Mouse (Mus musculus) embryonic facial prominence, embryonic 15.5 days (tissue): Measurements from ENCODE around the gene Zc3h15. TPM values are rescaled to one million over a fixed set of nuclear protein-coding genes. Genes with fewer than 3 reads are reported as not detected.

Source experiments
- ATAC-seq: fragments of 200-750 bp; cut with Nextera tagmentation; 2 replicates; pipeline ENCODE4 v1.8.0; 2017; ENCODE audit warnings: low read depth, moderate TSS enrichment; ENCODE audit not compliant: insufficient number of reproducible peaks, low FRiP score, low TSS enrichment
- H3K27ac ChIP-seq: fragments of 300-500 bp; sonication (generic); replicated peaks from 2 replicates; pipeline ENCODE4 v1.5.1; 2015; ENCODE audit warnings: mild to moderate bottlenecking, inconsistent platforms
- H3K27me3 ChIP-seq: fragments of 300-500 bp; sonication (generic); 2 replicates; pipeline ENCODE4 v1.6.1; 2015; ENCODE audit warnings: inconsistent platforms
- H3K36me3 ChIP-seq: fragments of 300-500 bp; sonication (generic); 2 replicates; pipeline ENCODE4 v1.6.1; 2015; ENCODE audit warnings: mild to moderate bottlenecking, inconsistent platforms
- H3K4me1 ChIP-seq: fragments of 300-500 bp; sonication (generic); 2 replicates; pipeline ENCODE4 v1.6.1; 2015; ENCODE audit warnings: inconsistent platforms
- H3K4me2 ChIP-seq: fragments of 300-500 bp; sonication (generic); replicated peaks from 2 replicates; pipeline ENCODE4 v1.6.1; 2015; ENCODE audit warnings: mild to moderate bottlenecking, inconsistent platforms
- H3K4me3 ChIP-seq: fragments of 300-500 bp; sonication (generic); replicated peaks from 2 replicates; pipeline ENCODE4 v1.5.1; 2015; ENCODE audit warnings: mild to moderate bottlenecking, inconsistent platforms
- H3K9ac ChIP-seq: fragments of 300-500 bp; sonication (generic); 2 replicates; pipeline ENCODE4 v1.6.1; 2015; ENCODE audit warnings: inconsistent platforms
- H3K9me3 ChIP-seq: fragments of 300-500 bp; sonication (generic); replicated peaks from 2 replicates; pipeline ENCODE4 v1.6.1; 2016; ENCODE audit warnings: inconsistent platforms
- WGBS: fragments of 180-500 bp; shearing (Covaris S2); methylation state at CpG from one replicate; pipeline ENCODE4 v1.1.7; 2015; 5-methylcytosine and 5-hydroxymethylcytosine counted together
- polyA plus RNA-seq: library from polyadenylated mRNA; unstranded; fragments of >200 nt; fragmentation: Nextera tagmentation; extraction: Ambion mirVana; gene quantifications from 2 replicates; pipeline ENCODE4 v1.2.1, GENCODE M21; 2015

The Zc3h15 gene
- 118 and 130 TPM in 2 replicates for polyA plus RNA-seq

GRCm38 (mm10) chr2:83644276-83645252 lies at the start of gene Zc3h15:
Zc3h15 (plus strand) TSS chr2:83644435.
- peak within 1 kb of the TSS; percentile 93 for H3K9ac ChIP-seq
- no peaks in the 10 kb centered on the region for H3K27me3 ChIP-seq
- H3K36me3 ChIP-seq: no peaks in the 10 kb centered on the region
- under 1% methylated on average over 94 of the region's 100 CpGs for WGBS
- no peaks in the 10 kb centered on the region for H3K9me3 ChIP-seq
- peak within 1 kb of the TSS; percentile 69 for H3K4me2 ChIP-seq
- peak; percentile 100 for ATAC-seq
- H3K4me1 ChIP-seq: peaks cover 19% of the 10 kb centered on the region
- peak within 1 kb of the TSS; percentile 91 for H3K27ac ChIP-seq
- peak within 1 kb of the TSS; percentile 95 for H3K4me3 ChIP-seq

GRCm38 (mm10) chr2:83620558-83621367 lies 23.5 kb upstream of the Zc3h15 start:
- ATAC-seq: no peak
- Histone ChIP-seq H3K4me3 (no peak overlapping the region), H3K9me3 (no peaks in the 10 kb centered on the region), H3K4me2 (no peak overlapping the region), H3K27ac (no peak overlapping the region), H3K9ac (no peak overlapping the region), H3K27me3 (no peaks in the 10 kb centered on the region), H3K4me1 (no peaks in the 10 kb centered on the region), H3K36me3 (no peaks in the 10 kb centered on the region)
- WGBS: 84% methylated on average over 11 of the region's 11 CpGs

- H3K27me3 ChIP-seq: no peaks in the 10 kb centered on the region
- no peak overlapping the region for H3K27ac ChIP-seq
- H3K4me2 ChIP-seq: no peak overlapping the region
- no peak overlapping the region for H3K4me3 ChIP-seq
- no peaks in the 10 kb centered on the region for H3K36me3 ChIP-seq
- H3K4me1 ChIP-seq: no peaks in the 10 kb centered on the region
- no peaks in the 10 kb centered on the region for H3K9me3 ChIP-seq
- H3K9ac ChIP-seq: no peak overlapping the region
- 81% methylated on average over 4 of the region's 4 CpGs for WGBS
- no peak for ATAC-seq
Measured at GRCm38 (mm10) chr2:83621511-83621910, 22.7 kb upstream of the Zc3h15 start.

GRCm38 (mm10) chr2:83622792-83623191 lies 21.4 kb upstream of the Zc3h15 start:
- Histone ChIP-seq H3K4me1 (no peaks in the 10 kb centered on the region), H3K9me3 (no peaks in the 10 kb centered on the region), H3K4me3 (no peak overlapping the region), H3K4me2 (no peak overlapping the region), H3K27ac (no peak overlapping the region), H3K36me3 (no peaks in the 10 kb centered on the region), H3K27me3 (no peaks in the 10 kb centered on the region), H3K9ac (no peak overlapping the region)
- ATAC-seq: no peak
- 38% methylated on average over 11 of the region's 11 CpGs for WGBS

- ATAC-seq: no peak
- Histone ChIP-seq H3K27ac (no peak overlapping the region), H3K4me1 (no peaks in the 10 kb centered on the region), H3K36me3 (no peaks in the 10 kb centered on the region), H3K27me3 (no peaks in the 10 kb centered on the region), H3K9me3 (no peaks in the 10 kb centered on the region), H3K4me3 (no peak overlapping the region), H3K4me2 (no peak overlapping the region), H3K9ac (no peak overlapping the region)
- WGBS: 67% methylated on average over 4 of the region's 4 CpGs
Measured at GRCm38 (mm10) chr2:83624045-83624444, 20.2 kb upstream of the Zc3h15 start.

- 28% methylated on average over 10 of the region's 10 CpGs for WGBS
- no peak for ATAC-seq
Measured at GRCm38 (mm10) chr2:83625226-83626108, 18.8 kb upstream of the Zc3h15 start.

GRCm38 (mm10) chr2:83626881-83627280 lies 17.4 kb upstream of the Zc3h15 start:
- Histone ChIP-seq H3K9me3 (no peaks in the 10 kb centered on the region), H3K27ac (no peak overlapping the region), H3K4me1 (no peaks in the 10 kb centered on the region), H3K4me3 (no peak overlapping the region), H3K4me2 (no peak overlapping the region), H3K27me3 (no peaks in the 10 kb centered on the region), H3K9ac (no peak overlapping the region), H3K36me3 (no peaks in the 10 kb centered on the region)
- ATAC-seq: no peak
- 79% methylated on average over 9 of the region's 9 CpGs for WGBS

More at GRCm38 (mm10) chr2:83625226-83626108, 18.8 kb upstream of the Zc3h15 start:
- Histone ChIP-seq H3K4me2 (no peak overlapping the region), H3K9ac (no peak overlapping the region), H3K9me3 (no peaks in the 10 kb centered on the region), H3K27ac (no peak overlapping the region), H3K27me3 (no peaks in the 10 kb centered on the region), H3K36me3 (no peaks in the 10 kb centered on the region), H3K4me3 (no peak overlapping the region), H3K4me1 (no peaks in the 10 kb centered on the region)

GRCm38 (mm10) chr2:83627495-83627894 lies 16.7 kb upstream of the Zc3h15 start:
- Histone ChIP-seq H3K36me3 (no peaks in the 10 kb centered on the region), H3K9ac (no peak overlapping the region), H3K9me3 (no peaks in the 10 kb centered on the region), H3K27me3 (no peaks in the 10 kb centered on the region), H3K27ac (no peak overlapping the region), H3K4me2 (no peak overlapping the region), H3K4me1 (no peaks in the 10 kb centered on the region), H3K4me3 (no peak overlapping the region)
- no peak for ATAC-seq
- 67% methylated on average over 9 of the region's 9 CpGs for WGBS

GRCm38 (mm10) chr2:83627932-83628331 lies 16.3 kb upstream of the Zc3h15 start:
- Histone ChIP-seq H3K4me3 (no peak overlapping the region), H3K4me2 (no peak overlapping the region), H3K9ac (no peak overlapping the region), H3K9me3 (no peaks in the 10 kb centered on the region), H3K36me3 (no peaks in the 10 kb centered on the region), H3K27me3 (no peaks in the 10 kb centered on the region), H3K4me1 (no peaks in the 10 kb centered on the region), H3K27ac (no peak overlapping the region)
- no peak for ATAC-seq
- 90% methylated on average over 6 of the region's 6 CpGs for WGBS

- 92% methylated on average over 1 of the region's 1 CpGs for WGBS
- no peak overlapping the region for H3K27ac ChIP-seq
Measured at GRCm38 (mm10) chr2:83641993-83642392, 2.2 kb upstream of the Zc3h15 start.

More at GRCm38 (mm10) chr2:83641993-83642392, 2.2 kb upstream of the Zc3h15 start:
- no peak for ATAC-seq
- no peaks in the 10 kb centered on the region for H3K27me3 ChIP-seq
- peaks cover 6% of the 10 kb centered on the region; the same call in 1 of the 2 replicates for H3K4me1 ChIP-seq
- H3K4me3 ChIP-seq: no peak overlapping the region
- H3K36me3 ChIP-seq: no peaks in the 10 kb centered on the region
- H3K9me3 ChIP-seq: no peaks in the 10 kb centered on the region
- no peak overlapping the region for H3K4me2 ChIP-seq
- H3K9ac ChIP-seq: no peak overlapping the region
